Comparison of ENCODE assay signal across 23 mouse cellular contexts in the genomic region with DNA sequence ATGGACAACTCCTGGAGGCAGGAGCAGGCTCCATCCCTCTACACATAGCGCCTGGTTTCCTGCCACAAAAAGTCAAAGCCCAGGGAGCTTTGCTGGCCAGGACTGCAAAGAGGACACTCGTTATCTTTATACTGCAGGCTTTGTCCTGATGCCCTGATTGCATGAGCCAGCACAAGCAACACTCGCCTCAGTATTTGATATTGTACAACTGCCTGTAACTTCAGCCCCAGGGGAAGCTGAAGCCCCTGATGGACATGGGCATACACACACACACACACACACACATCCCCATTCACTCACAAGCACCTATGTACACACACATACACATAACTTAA. TPM values are rescaled to one million over a fixed set of nuclear protein-coding genes. Genes with fewer than 3 reads are reported as not detected.
DNase-seq lines count a peak whose midpoint lies in the region; ATAC-seq lines count a peak whose summit lies in the region.
"Had no signal": no experiment of that assay in that cellular context is flagged by ENCODE, and none has a peak within 500 bp of the region (broad histone marks: within the 10 kb centered on the region; RNA-seq: fewer than 3 reads in every experiment).

No protein-coding gene starts in this region.

- H3K4me3 ChIP-seq in midbrain, embryonic 11.5 days (ENCODE audit: low read depth, low read length), result no peak overlapping the region
- no peak overlapping the region for H3K4me3 ChIP-seq in midbrain, embryonic 15.5 days
- H3K4me3 ChIP-seq in liver, embryonic 16.5 days (ENCODE audit: low read depth, low read length), result no peak overlapping the region
- no peak overlapping the region for H3K4me3 ChIP-seq in hindbrain, embryonic 12.5 days
- H3K4me3 ChIP-seq: embryonic facial prominence, embryonic 13.5 days; forebrain, embryonic 15.5 days; heart, embryonic 15.5 days; hindbrain, embryonic 15.5 days; limb, embryonic 15.5 days; midbrain, embryonic 13.5 days had no signal

- H3K4me1 ChIP-seq in midbrain, embryonic 11.5 days (ENCODE audit: control insufficient read depth, insufficient read depth, low read length), result no peaks in the 10 kb centered on the region
- no peaks in the 10 kb centered on the region for H3K4me1 ChIP-seq in midbrain, embryonic 15.5 days
- peaks cover 15% of the 10 kb centered on the region for H3K4me1 ChIP-seq in liver, embryonic 16.5 days (ENCODE audit: control insufficient read depth, low read depth, low read length)
- H3K4me1 ChIP-seq in hindbrain, embryonic 12.5 days, result no peaks in the 10 kb centered on the region
- H3K4me1 ChIP-seq: embryonic facial prominence, embryonic 13.5 days; forebrain, embryonic 15.5 days; heart, embryonic 15.5 days; hindbrain, embryonic 15.5 days; limb, embryonic 15.5 days; midbrain, embryonic 13.5 days had no signal

- H3K36me3 ChIP-seq in midbrain, embryonic 11.5 days (ENCODE audit: control insufficient read depth, insufficient read depth, low read length), result no peaks in the 10 kb centered on the region
- H3K36me3 ChIP-seq in midbrain, embryonic 15.5 days (replicated peaks), result no peaks in the 10 kb centered on the region
- H3K36me3 ChIP-seq in liver, embryonic 16.5 days (ENCODE audit: control insufficient read depth, insufficient read depth), result no peaks in the 10 kb centered on the region
- H3K36me3 ChIP-seq in hindbrain, embryonic 12.5 days, result no peaks in the 10 kb centered on the region
- H3K36me3 ChIP-seq: embryonic facial prominence, embryonic 13.5 days; forebrain, embryonic 15.5 days; heart, embryonic 15.5 days; hindbrain, embryonic 15.5 days; limb, embryonic 15.5 days; midbrain, embryonic 13.5 days had no signal

- no peaks in the 10 kb centered on the region for H3K9me3 ChIP-seq in midbrain, embryonic 11.5 days (ENCODE audit: control insufficient read depth, low read length)
- no peaks in the 10 kb centered on the region for H3K9me3 ChIP-seq in midbrain, embryonic 15.5 days
- H3K9me3 ChIP-seq in liver, embryonic 16.5 days (replicated peaks; ENCODE audit: control insufficient read depth, low read length), result no peaks in the 10 kb centered on the region
- no peaks in the 10 kb centered on the region for H3K9me3 ChIP-seq in hindbrain, embryonic 12.5 days (replicated peaks)
- H3K9me3 ChIP-seq: embryonic facial prominence, embryonic 13.5 days; forebrain, embryonic 15.5 days; heart, embryonic 15.5 days; hindbrain, embryonic 15.5 days; limb, embryonic 15.5 days; midbrain, embryonic 13.5 days had no signal

- ATAC-seq in midbrain, embryonic 11.5 days (ENCODE audit: low FRiP score), result no peak
- no peak for ATAC-seq in midbrain, embryonic 15.5 days (replicated peaks)
- ATAC-seq in liver, embryonic 16.5 days (ENCODE audit: low read depth), result peak; percentile 67
- ATAC-seq in hindbrain, embryonic 12.5 days (ENCODE audit: low FRiP score), result no peak
- ATAC-seq: forebrain, embryonic 15.5 days; midbrain, embryonic 13.5 days had no signal

- H3K27me3 ChIP-seq in midbrain, embryonic 11.5 days (ENCODE audit: control insufficient read depth, insufficient read depth, low read length), result no peaks in the 10 kb centered on the region
- H3K27me3 ChIP-seq in midbrain, embryonic 15.5 days (replicated peaks), result no peaks in the 10 kb centered on the region
- no peaks in the 10 kb centered on the region for H3K27me3 ChIP-seq in liver, embryonic 16.5 days (ENCODE audit: control insufficient read depth, insufficient read depth, low read depth, low read length)
- no peaks in the 10 kb centered on the region for H3K27me3 ChIP-seq in hindbrain, embryonic 12.5 days
- H3K27me3 ChIP-seq: embryonic facial prominence, embryonic 13.5 days; forebrain, embryonic 15.5 days; heart, embryonic 15.5 days; hindbrain, embryonic 15.5 days; limb, embryonic 15.5 days; midbrain, embryonic 13.5 days had no signal

- H3K9ac ChIP-seq in midbrain, embryonic 11.5 days (ENCODE audit: low read length), result no peak overlapping the region
- no peak overlapping the region for H3K9ac ChIP-seq in midbrain, embryonic 15.5 days
- no peak overlapping the region for H3K9ac ChIP-seq in liver, embryonic 16.5 days (ENCODE audit: low read depth, low read length)
- H3K9ac ChIP-seq in hindbrain, embryonic 12.5 days, result no peak overlapping the region
- H3K9ac ChIP-seq: embryonic facial prominence, embryonic 13.5 days; forebrain, embryonic 15.5 days; heart, embryonic 15.5 days; hindbrain, embryonic 15.5 days; limb, embryonic 15.5 days; midbrain, embryonic 13.5 days had no signal

- 78% methylated on average over 3 of the region's 3 CpGs for WGBS in midbrain, embryonic 11.5 days
- 78% methylated on average over 3 of the region's 3 CpGs for WGBS in midbrain, embryonic 15.5 days
- 23% methylated on average over 3 of the region's 3 CpGs for WGBS in liver, embryonic 16.5 days (ENCODE audit: insufficient replicate concordance)
- WGBS in hindbrain, embryonic 12.5 days, result 74% methylated on average over 3 of the region's 3 CpGs

- H3K27ac ChIP-seq in midbrain, embryonic 11.5 days (ENCODE audit: low read depth, low read length), result no peak overlapping the region
- H3K27ac ChIP-seq in midbrain, embryonic 15.5 days, result no peak overlapping the region
- H3K27ac ChIP-seq in liver, embryonic 16.5 days (ENCODE audit: low read length), result no peak overlapping the region
- no peak overlapping the region for H3K27ac ChIP-seq in hindbrain, embryonic 12.5 days
- H3K27ac ChIP-seq: embryonic facial prominence, embryonic 13.5 days; forebrain, embryonic 15.5 days; heart, embryonic 15.5 days; hindbrain, embryonic 15.5 days; kidney, postnatal 0 days; limb, embryonic 15.5 days; midbrain, embryonic 13.5 days had no signal

- H3K4me2 ChIP-seq in midbrain, embryonic 11.5 days, result no peak overlapping the region
- H3K4me2 ChIP-seq in midbrain, embryonic 15.5 days, result no peak overlapping the region
- no peak overlapping the region for H3K4me2 ChIP-seq in liver, embryonic 16.5 days (ENCODE audit: low read depth, low read length)
- H3K4me2 ChIP-seq in hindbrain, embryonic 12.5 days (replicated peaks), result no peak overlapping the region
- H3K4me2 ChIP-seq: embryonic facial prominence, embryonic 13.5 days; forebrain, embryonic 15.5 days; heart, embryonic 15.5 days; hindbrain, embryonic 15.5 days; limb, embryonic 15.5 days; midbrain, embryonic 13.5 days had no signal

- peak; percentile 39 for DNase-seq in midbrain, embryonic 11.5 days (ENCODE audit: low spot score, missing footprints)
- peak; percentile 44 for DNase-seq in liver
- DNase-seq in adipocyte (ENCODE audit: low spot score), result no peak
- no peak for DNase-seq in cerebellum, adult 11-12 months
- no peak for DNase-seq in adrenal gland, adult 18-20 months (ENCODE audit: low spot score in 2 of 2)
- DNase-seq: adrenal gland, postnatal 10 days; cerebellum, adult 9-11 months; embryo, embryonic 11 days; gastrocnemius, postnatal 36 days; heart, postnatal 36 days; kidney, adult 2 months; left cerebral cortex, postnatal 4 days; lung, postnatal 4 days had no signal

RNA-seq across cellular contexts. Expression of a gene that starts 16.3 kb away (rescaled TPM):
- polyA plus RNA-seq in midbrain, embryonic 11.5 days (2014; fragmentation: Nextera tagmentation; extraction: Ambion mirVana), result 418 and 497 TPM in 2 replicates
- 339 and 344 TPM in 2 replicates for polyA plus RNA-seq in midbrain, embryonic 15.5 days (2015; fragmentation: Nextera tagmentation; extraction: Ambion mirVana)
- 82.3 and 84.0 TPM in 2 replicates for polyA plus RNA-seq in liver, embryonic 16.5 days (2015; fragmentation: Nextera tagmentation; extraction: Ambion mirVana)
- total RNA-seq in adrenal gland, adult 18-20 months (2021), result 100 to 1,000 TPM; 331 to 339 TPM
- polyA plus RNA-seq in hindbrain, embryonic 12.5 days (2016; fragmentation: Nextera tagmentation; extraction: Ambion mirVana), result 557 and 561 TPM in 2 replicates

Comparison
In these comparisons a context has a peak if more than half of its experiments do, and no peak if none do; other contexts are left out.
1. DNase-seq: peak in midbrain, embryonic 11.5 days (single experiment) and liver (single experiment); none in adipocyte (single experiment), cerebellum, adult 11-12 months (single experiment) and adrenal gland, adult 18-20 months (0 of 2).